Mouse (Mus musculus): ENCODE data around the gene Palm3. TPM values are rescaled to one million over a fixed set of nuclear protein-coding genes. Genes with fewer than 3 reads are reported as not detected.

Gene Palm3
- polyA plus RNA-seq, 1 experiment from 2014 or later = 1.2 TPM

GRCm38 (mm10) chr8:84063861-84064610, 42.8 kb downstream of the Palm3 start:
- Histone ChIP-seq H3K36me3 (ENCODE audit: control insufficient read depth, insufficient read depth, low read length) (no peaks in the 10 kb centered on the region), H3K27me3 (replicated peaks; ENCODE audit: control insufficient read depth, insufficient read depth, low read length) (no peaks in the 10 kb centered on the region), H3K4me1 (replicated peaks; ENCODE audit: control insufficient read depth, insufficient read depth, low read length) (peaks cover 28% of the 10 kb centered on the region), H3K9ac (ENCODE audit: low read depth, low read length) (no peak overlapping the region), H3K27ac (ENCODE audit: low read depth, low read length) (peak overlapping the region; percentile 21; the same call in 1 of the 2 replicates), H3K4me3 (ENCODE audit: low read depth, low read length) (no peak overlapping the region), H3K4me2 (no peak overlapping the region), H3K9me3 (ENCODE audit: control insufficient read depth, low read length) (no peaks in the 10 kb centered on the region)
- DNase-seq (ENCODE audit: low spot score) = no peak
- WGBS = 48% methylated on average over 8 of the region's 8 CpGs
- no peak for ATAC-seq (replicated peaks; ENCODE audit: low FRiP score)

- WGBS = 88% methylated on average over 1 of the region's 1 CpGs
- no peak for DNase-seq (ENCODE audit: low spot score)
- H3K27ac ChIP-seq (ENCODE audit: low read depth, low read length) = peak within 1 kb of the TSS; percentile 99
- no peaks in the 10 kb centered on the region for H3K36me3 ChIP-seq (ENCODE audit: control insufficient read depth, insufficient read depth, low read length)
- no peak for ATAC-seq (replicated peaks; ENCODE audit: low FRiP score)
- peak within 1 kb of the TSS; percentile 90 for H3K4me2 ChIP-seq
- H3K9me3 ChIP-seq (ENCODE audit: control insufficient read depth, low read length) = no peaks in the 10 kb centered on the region
- H3K4me1 ChIP-seq (replicated peaks; ENCODE audit: control insufficient read depth, insufficient read depth, low read length) = peaks cover 34% of the 10 kb centered on the region
- peak within 1 kb of the TSS; percentile 94 for H3K4me3 ChIP-seq (ENCODE audit: low read depth, low read length)
- H3K27me3 ChIP-seq (replicated peaks; ENCODE audit: control insufficient read depth, insufficient read depth, low read length) = no peaks in the 10 kb centered on the region
- H3K9ac ChIP-seq (ENCODE audit: low read depth, low read length) = peak within 1 kb of the TSS; percentile 78
These were observed 43.8 kb downstream of the Palm3 start, which contains the start of gene Gm10643 for GRCm38 (mm10) chr8:84065037-84065436. Gene Gm10643 (minus strand): TSS chr8:84065137.

- Histone ChIP-seq H3K4me1 (replicated peaks; ENCODE audit: control insufficient read depth, insufficient read depth, low read length) (peaks cover 30% of the 10 kb centered on the region), H3K9ac (ENCODE audit: low read depth, low read length) (peak overlapping the region; percentile 78), H3K4me3 (ENCODE audit: low read depth, low read length) (peak overlapping the region; percentile 94), H3K27ac (ENCODE audit: low read depth, low read length) (peak overlapping the region; percentile 99), H3K9me3 (ENCODE audit: control insufficient read depth, low read length) (no peaks in the 10 kb centered on the region), H3K27me3 (replicated peaks; ENCODE audit: control insufficient read depth, insufficient read depth, low read length) (no peaks in the 10 kb centered on the region), H3K4me2 (peak overlapping the region; percentile 90), H3K36me3 (ENCODE audit: control insufficient read depth, insufficient read depth, low read length) (no peaks in the 10 kb centered on the region)
- DNase-seq (ENCODE audit: low spot score) (no peak), ATAC-seq (replicated peaks; ENCODE audit: low FRiP score) (no peak)
- WGBS = 24% methylated on average over 5 of the region's 5 CpGs
These were observed 44.3 kb downstream of the Palm3 start for GRCm38 (mm10) chr8:84065457-84066072.

- Histone ChIP-seq H3K4me1 (replicated peaks; ENCODE audit: control insufficient read depth, insufficient read depth, low read length) (peaks cover 29% of the 10 kb centered on the region), H3K4me2 (peak within 1 kb of the TSS; percentile 90), H3K4me3 (ENCODE audit: low read depth, low read length) (peak within 1 kb of the TSS; percentile 94), H3K36me3 (ENCODE audit: control insufficient read depth, insufficient read depth, low read length) (no peaks in the 10 kb centered on the region), H3K27me3 (replicated peaks; ENCODE audit: control insufficient read depth, insufficient read depth, low read length) (no peaks in the 10 kb centered on the region), H3K27ac (ENCODE audit: low read depth, low read length) (peak within 1 kb of the TSS; percentile 99), H3K9me3 (ENCODE audit: control insufficient read depth, low read length) (no peaks in the 10 kb centered on the region), H3K9ac (ENCODE audit: low read depth, low read length) (peak within 1 kb of the TSS; percentile 92)
- DNase-seq (ENCODE audit: low spot score) (peak; percentile 96), ATAC-seq (replicated peaks; ENCODE audit: low FRiP score) (peak; percentile 97)
- WGBS = under 1% methylated on average over 51 of the region's 51 CpGs
These were observed 45.1 kb downstream of the Palm3 start, which contains the start of gene Rfx1 for GRCm38 (mm10) chr8:84066291-84066930. Gene Rfx1 (plus strand): TSS chr8:84066834.

- WGBS = under 1% methylated on average over 50 of the region's 58 CpGs
- Histone ChIP-seq H3K4me1 (replicated peaks; ENCODE audit: control insufficient read depth, insufficient read depth, low read length) (peaks cover 29% of the 10 kb centered on the region), H3K9me3 (ENCODE audit: control insufficient read depth, low read length) (no peaks in the 10 kb centered on the region), H3K9ac (ENCODE audit: low read depth, low read length) (peak overlapping the region; percentile 92), H3K27me3 (replicated peaks; ENCODE audit: control insufficient read depth, insufficient read depth, low read length) (no peaks in the 10 kb centered on the region), H3K4me3 (ENCODE audit: low read depth, low read length) (peak overlapping the region; percentile 94), H3K36me3 (ENCODE audit: control insufficient read depth, insufficient read depth, low read length) (no peaks in the 10 kb centered on the region), H3K27ac (ENCODE audit: low read depth, low read length) (peak overlapping the region; percentile 99), H3K4me2 (peak overlapping the region; percentile 66)
- DNase-seq (ENCODE audit: low spot score) = peak; percentile 99
- ATAC-seq (replicated peaks; ENCODE audit: low FRiP score) = peak; percentile 69
These were observed 45.8 kb downstream of the Palm3 start for GRCm38 (mm10) chr8:84067047-84067573.

- Histone ChIP-seq H3K4me1 (replicated peaks; ENCODE audit: control insufficient read depth, insufficient read depth, low read length) (peaks cover 29% of the 10 kb centered on the region), H3K36me3 (ENCODE audit: control insufficient read depth, insufficient read depth, low read length) (no peaks in the 10 kb centered on the region), H3K4me3 (ENCODE audit: low read depth, low read length) (peak overlapping the region; percentile 94), H3K27ac (ENCODE audit: low read depth, low read length) (0 out of 2 replicates have a peak overlapping the region, but pooled peaks have one; percentile 19), H3K27me3 (replicated peaks; ENCODE audit: control insufficient read depth, insufficient read depth, low read length) (no peaks in the 10 kb centered on the region), H3K9ac (ENCODE audit: low read depth, low read length) (0 out of 2 replicates have a peak overlapping the region, but pooled peaks have one; percentile 38), H3K9me3 (ENCODE audit: control insufficient read depth, low read length) (no peaks in the 10 kb centered on the region), H3K4me2 (peak overlapping the region; percentile 66)
- 80% methylated on average over 7 of the region's 7 CpGs for WGBS
- DNase-seq (ENCODE audit: low spot score) = no peak
- ATAC-seq (replicated peaks; ENCODE audit: low FRiP score) = no peak
These were observed 46.6 kb downstream of the Palm3 start for GRCm38 (mm10) chr8:84067911-84068310.

DNA sequence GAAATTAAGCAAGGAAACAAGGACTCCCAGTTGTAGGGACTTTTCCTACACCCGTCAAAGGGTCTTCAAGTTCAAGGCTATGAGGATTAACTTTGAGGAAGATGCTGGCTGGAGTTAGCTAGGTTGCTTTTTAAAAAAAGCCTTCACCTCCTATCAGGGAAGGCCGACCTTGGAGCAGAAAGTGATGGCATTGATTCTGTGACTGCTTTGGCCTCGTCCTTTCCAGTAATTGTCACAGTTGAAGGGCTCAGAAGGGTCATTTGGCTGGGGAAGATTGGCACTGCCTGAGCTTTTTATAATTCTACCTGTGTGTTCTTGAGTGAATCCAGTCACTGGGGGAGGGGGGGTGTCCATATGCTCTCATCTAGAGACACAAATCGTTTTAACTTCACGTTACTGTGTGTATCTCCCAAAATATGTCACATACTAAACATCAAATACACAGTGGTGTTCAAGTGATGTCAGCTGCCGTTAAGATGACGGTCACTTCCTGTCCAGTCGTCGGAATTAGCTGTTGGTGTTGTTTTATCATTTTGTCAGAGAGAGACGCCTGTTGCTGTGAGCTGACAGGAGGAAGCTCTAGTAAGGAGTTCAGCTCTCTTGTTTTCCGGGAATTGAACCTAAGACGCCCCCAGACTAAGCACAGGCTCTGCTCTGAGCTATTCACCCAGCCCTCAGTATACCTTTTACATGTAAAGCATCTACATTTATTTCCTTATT, 47.2 kb downstream of the Palm3 start:
- H3K4me3 ChIP-seq (ENCODE audit: low read depth, low read length) = no peak overlapping the region
- H3K4me1 ChIP-seq (replicated peaks; ENCODE audit: control insufficient read depth, insufficient read depth, low read length) = peaks cover 29% of the 10 kb centered on the region
- H3K27me3 ChIP-seq (replicated peaks; ENCODE audit: control insufficient read depth, insufficient read depth, low read length) = no peaks in the 10 kb centered on the region
- 0 out of 2 replicates have a peak overlapping the region, but pooled peaks have one; percentile 19 for H3K27ac ChIP-seq (ENCODE audit: low read depth, low read length)
- peak overlapping the region; percentile 66 for H3K4me2 ChIP-seq
- DNase-seq (ENCODE audit: low spot score) (no peak), ATAC-seq (replicated peaks; ENCODE audit: low FRiP score) (no peak)
- H3K36me3 ChIP-seq (ENCODE audit: control insufficient read depth, insufficient read depth, low read length) = no peaks in the 10 kb centered on the region
- no peak overlapping the region for H3K9ac ChIP-seq (ENCODE audit: low read depth, low read length)
- WGBS = 50% methylated on average over 12 of the region's 12 CpGs
- H3K9me3 ChIP-seq (ENCODE audit: control insufficient read depth, low read length) = no peaks in the 10 kb centered on the region

DNA sequence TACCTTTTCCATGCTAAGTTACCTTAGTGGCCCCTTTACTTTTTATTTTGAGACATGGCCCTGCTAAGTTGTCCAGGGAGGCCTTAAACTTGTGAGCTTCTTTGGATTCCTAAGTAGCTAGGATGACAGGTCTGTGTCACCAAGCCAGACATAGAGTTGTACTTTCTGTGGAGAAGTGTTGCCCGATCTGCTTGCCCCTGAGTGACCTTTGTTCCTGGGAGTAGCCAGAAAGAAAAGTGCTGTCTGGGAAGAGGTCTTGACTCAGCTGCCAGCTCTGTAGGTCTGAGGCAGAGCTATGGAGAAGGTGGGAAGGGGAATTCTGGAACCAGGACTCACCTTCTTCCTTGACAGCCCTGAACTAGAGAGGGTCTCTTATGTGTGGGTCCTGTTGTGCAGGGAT, 47.9 kb downstream of the Palm3 start:
- H3K4me3 ChIP-seq (ENCODE audit: low read depth, low read length) = peak overlapping the region; percentile 5; the same call in 1 of the 2 replicates
- H3K27me3 ChIP-seq (replicated peaks; ENCODE audit: control insufficient read depth, insufficient read depth, low read length) = no peaks in the 10 kb centered on the region
- H3K9ac ChIP-seq (ENCODE audit: low read depth, low read length) = no peak overlapping the region
- H3K36me3 ChIP-seq (ENCODE audit: control insufficient read depth, insufficient read depth, low read length) = no peaks in the 10 kb centered on the region
- DNase-seq (ENCODE audit: low spot score) (no peak), ATAC-seq (replicated peaks; ENCODE audit: low FRiP score) (no peak)
- peaks cover 22% of the 10 kb centered on the region for H3K4me1 ChIP-seq (replicated peaks; ENCODE audit: control insufficient read depth, insufficient read depth, low read length)
- no peaks in the 10 kb centered on the region for H3K9me3 ChIP-seq (ENCODE audit: control insufficient read depth, low read length)
- 0 out of 2 replicates have a peak overlapping the region, but pooled peaks have one; percentile 14 for H3K27ac ChIP-seq (ENCODE audit: low read depth, low read length)
- H3K4me2 ChIP-seq = no peak overlapping the region
- 41% methylated on average over 1 of the region's 1 CpGs for WGBS

Measured in liver, embryonic 11.5 days (tissue).